Mouse (Mus musculus) lung, postnatal 0 days (tissue): ENCODE data around the gene Zbtb17. TPM values are rescaled to one million over a fixed set of nuclear protein-coding genes. Genes with fewer than 3 reads are reported as not detected.

ENCODE experiments used
- ATAC-seq: fragments of 200-750 bp; cut with Nextera tagmentation; 2 replicates; pipeline ENCODE4 v1.8.0; 2017; ENCODE audit warnings: moderate library complexity
- DNase-seq: peaks from one replicate; pipeline ENCODE4 v3.0.0-alpha.2; 2016; ENCODE audit warnings: low spot score
- H3K27ac ChIP-seq: fragments of 300-500 bp; sonication (generic); 2 replicates; pipeline ENCODE4 v1.5.1; 2014; ENCODE audit warnings: antibody characterized with exemption, mild to moderate bottlenecking, low read length, mixed read lengths
- H3K27me3 ChIP-seq: fragments of 300-500 bp; sonication (generic); replicated peaks from 2 replicates; pipeline ENCODE4 v1.6.1; 2014; ENCODE audit warnings: low read length, mixed read lengths; ENCODE audit not compliant: insufficient read depth
- H3K36me3 ChIP-seq: fragments of 300-500 bp; sonication (generic); 2 replicates; pipeline ENCODE4 v1.6.1; 2014; ENCODE audit warnings: low read length, mixed read lengths; ENCODE audit not compliant: insufficient read depth
- H3K4me1 ChIP-seq: fragments of 300-500 bp; sonication (generic); 2 replicates; pipeline ENCODE4 v1.6.1; 2014; ENCODE audit warnings: antibody characterized with exemption, low read depth, low read length, mixed read lengths; ENCODE audit not compliant: insufficient read depth
- H3K4me2 ChIP-seq: fragments of 300-500 bp; sonication (generic); replicated peaks from 2 replicates; pipeline ENCODE4 v1.6.1; 2014; ENCODE audit warnings: low read depth, mild to moderate bottlenecking, low read length, moderate library complexity, mixed read lengths
- H3K4me3 ChIP-seq: fragments of 300-500 bp; sonication (generic); 2 replicates; pipeline ENCODE4 v1.5.1; 2014; ENCODE audit warnings: low read depth, low read length
- H3K9ac ChIP-seq: fragments of 300-500 bp; sonication (generic); replicated peaks from 2 replicates; pipeline ENCODE4 v1.6.1; 2014; ENCODE audit warnings: low read depth, mild to moderate bottlenecking
- H3K9me3 ChIP-seq: fragments of 300-500 bp; sonication (generic); 2 replicates; pipeline ENCODE4 v1.6.1; 2016; ENCODE audit warnings: low read length, mixed read lengths
- CTCF ChIP-seq: IDR thresholded peaks from 2 replicates; pipeline ENCODE4 v1.5.1; 2016; ENCODE audit warnings: antibody characterized with exemption, mild to moderate bottlenecking
- EP300 ChIP-seq: IDR thresholded peaks from 2 replicates; pipeline ENCODE4 v1.6.1; 2016; ENCODE audit warnings: antibody characterized with exemption, mild to moderate bottlenecking, control low read depth
- WGBS: fragments of 180-500 bp; shearing (Covaris S2); extraction: QIAGEN DNeasy Blood & Tissue Kit; methylation state at CpG from one replicate; pipeline ENCODE4 v1.1.7; 2014; 5-methylcytosine and 5-hydroxymethylcytosine counted together
- polyA plus RNA-seq: library from polyadenylated mRNA; unstranded; fragments of >200 nt; fragmentation: Nextera tagmentation; extraction: Ambion mirVana; gene quantifications from 2 replicates; pipeline ENCODE4 v1.2.1, GENCODE M21; 2015

Zbtb17 gene
- polyA plus RNA-seq, 1 experiment from 2014 or later: 14.1 TPM

DNA sequence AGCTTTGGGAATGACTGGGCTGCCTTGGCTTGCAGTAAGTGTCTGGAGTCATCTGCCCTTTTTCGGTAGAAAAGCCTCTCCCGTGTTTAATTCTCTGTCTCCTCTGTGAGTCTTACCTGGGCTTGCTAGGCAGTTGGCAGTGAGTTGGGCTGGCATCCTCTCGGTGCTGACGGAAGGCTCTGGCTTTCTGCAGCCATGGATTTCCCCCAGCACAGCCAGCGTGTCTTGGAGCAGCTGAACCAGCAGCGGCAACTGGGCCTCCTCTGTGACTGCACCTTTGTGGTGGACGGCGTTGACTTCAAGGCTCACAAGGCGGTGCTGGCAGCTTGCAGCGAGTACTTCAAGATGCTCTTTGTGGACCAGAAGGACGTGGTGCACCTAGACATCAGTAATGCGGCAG, 17.1 kb downstream of the Zbtb17 start:
- 91% methylated on average over 12 of the region's 12 CpGs for WGBS
- Histone ChIP-seq H3K4me3 (no peak overlapping the region), H3K27ac (no peak overlapping the region), H3K9ac (no peak overlapping the region), H3K4me2 (no peak overlapping the region), H3K27me3 (no peaks in the 10 kb centered on the region), H3K9me3 (no peaks in the 10 kb centered on the region), H3K36me3 (peaks cover 19% of the 10 kb centered on the region), H3K4me1 (no peaks in the 10 kb centered on the region)
- no peak for DNase-seq
- TF ChIP-seq EP300 (no peak), CTCF (no peak)
- no peak for ATAC-seq

DNA sequence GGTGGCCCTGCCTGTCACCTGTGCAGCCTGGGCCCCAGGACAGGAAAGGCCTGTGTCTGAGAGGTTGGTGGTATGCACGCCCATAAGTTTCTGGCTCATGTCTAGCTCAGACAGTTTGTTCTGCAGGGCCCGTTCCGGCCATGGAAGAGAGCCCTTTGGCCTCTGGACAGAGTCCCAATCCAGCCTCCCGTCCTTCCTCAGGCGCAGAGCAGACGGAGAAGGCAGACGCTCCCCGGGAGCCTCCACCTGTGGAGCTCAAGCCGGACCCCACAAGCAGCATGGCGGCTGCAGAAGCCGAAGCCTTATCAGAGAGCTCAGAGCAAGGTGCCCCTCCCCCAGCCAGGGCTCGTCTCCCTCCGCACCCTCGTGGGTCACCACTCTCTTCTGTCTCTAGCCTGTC, 19.0 kb downstream of the Zbtb17 start:
- H3K4me3 ChIP-seq: no peak overlapping the region
- no peaks in the 10 kb centered on the region for H3K9me3 ChIP-seq
- ATAC-seq (no peak), DNase-seq (no peak)
- no peaks in the 10 kb centered on the region for H3K4me1 ChIP-seq
- no peak overlapping the region for H3K9ac ChIP-seq
- TF ChIP-seq CTCF (no peak), EP300 (no peak)
- no peaks in the 10 kb centered on the region for H3K27me3 ChIP-seq
- WGBS: 69% methylated on average over 14 of the region's 14 CpGs
- H3K36me3 ChIP-seq: peaks cover 19% of the 10 kb centered on the region
- H3K4me2 ChIP-seq: no peak overlapping the region
- H3K27ac ChIP-seq: no peak overlapping the region

DNA sequence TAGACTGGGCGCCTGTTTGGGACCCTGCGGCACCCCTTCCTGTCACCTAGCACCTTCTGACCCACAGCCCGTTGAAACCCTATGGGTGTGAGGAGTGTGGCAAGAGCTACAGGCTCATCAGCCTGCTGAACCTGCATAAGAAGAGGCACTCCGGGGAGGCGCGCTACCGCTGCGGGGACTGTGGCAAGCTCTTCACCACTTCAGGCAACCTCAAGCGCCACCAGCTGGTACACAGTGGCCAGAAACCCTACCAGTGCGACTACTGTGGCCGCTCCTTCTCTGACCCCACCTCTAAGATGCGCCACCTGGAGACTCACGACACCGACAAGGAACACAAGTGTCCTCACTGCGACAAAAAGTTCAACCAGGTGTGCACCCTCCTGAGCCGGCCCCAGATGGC, 20.3 kb downstream of the Zbtb17 start:
- Histone ChIP-seq H3K27ac (no peak overlapping the region), H3K4me2 (no peak overlapping the region), H3K4me3 (no peak overlapping the region), H3K27me3 (no peaks in the 10 kb centered on the region), H3K9me3 (no peaks in the 10 kb centered on the region), H3K36me3 (peaks cover 24% of the 10 kb centered on the region), H3K4me1 (no peaks in the 10 kb centered on the region), H3K9ac (no peak overlapping the region)
- no peak for TF ChIP-seq EP300
- no peak for TF ChIP-seq CTCF
- WGBS: 70% methylated on average over 16 of the region's 16 CpGs
- ATAC-seq (no peak), DNase-seq (no peak)

DNA sequence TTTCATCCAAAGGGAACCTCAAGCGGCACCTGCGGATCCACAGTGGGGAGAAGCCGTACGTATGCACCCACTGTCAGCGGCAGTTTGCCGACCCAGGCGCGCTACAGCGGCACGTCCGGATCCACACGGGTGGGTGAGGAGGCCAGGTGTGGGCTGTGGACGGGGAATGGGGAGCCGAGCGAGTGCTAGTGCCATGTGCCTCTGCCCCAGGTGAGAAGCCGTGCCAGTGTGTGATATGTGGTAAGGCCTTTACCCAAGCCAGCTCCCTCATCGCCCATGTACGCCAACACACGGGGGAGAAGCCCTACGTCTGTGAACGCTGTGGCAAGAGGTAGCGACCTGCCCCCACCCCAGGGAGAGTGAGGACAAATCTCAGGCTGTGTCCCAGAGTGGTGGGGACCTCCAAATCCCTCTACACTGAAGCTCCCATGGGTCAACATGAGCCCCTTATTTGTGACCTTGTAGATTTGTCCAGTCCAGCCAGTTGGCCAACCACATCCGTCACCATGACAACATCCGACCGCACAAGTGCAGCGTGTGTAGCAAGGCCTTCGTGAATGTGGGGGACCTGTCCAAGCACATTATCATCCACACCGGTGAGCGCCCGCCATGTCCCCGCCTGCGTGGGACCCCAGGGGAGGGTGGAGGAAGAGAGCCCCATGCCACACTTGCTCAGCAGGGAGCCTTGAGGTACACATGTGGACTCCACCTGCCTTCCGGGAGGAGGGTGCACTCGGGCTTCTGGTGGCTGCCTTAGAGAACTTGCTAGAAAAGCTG, 21.2 kb downstream of the Zbtb17 start:
- Histone ChIP-seq H3K9ac (no peak overlapping the region), H3K27ac (no peak overlapping the region), H3K4me1 (no peaks in the 10 kb centered on the region), H3K4me2 (no peak overlapping the region), H3K27me3 (no peaks in the 10 kb centered on the region), H3K36me3 (peaks cover 29% of the 10 kb centered on the region), H3K4me3 (no peak overlapping the region), H3K9me3 (no peaks in the 10 kb centered on the region)
- DNase-seq (no peak), ATAC-seq (no peak)
- WGBS: 88% methylated on average over 34 of the region's 34 CpGs
- TF ChIP-seq CTCF: no peak
- no peak for TF ChIP-seq EP300

DNA sequence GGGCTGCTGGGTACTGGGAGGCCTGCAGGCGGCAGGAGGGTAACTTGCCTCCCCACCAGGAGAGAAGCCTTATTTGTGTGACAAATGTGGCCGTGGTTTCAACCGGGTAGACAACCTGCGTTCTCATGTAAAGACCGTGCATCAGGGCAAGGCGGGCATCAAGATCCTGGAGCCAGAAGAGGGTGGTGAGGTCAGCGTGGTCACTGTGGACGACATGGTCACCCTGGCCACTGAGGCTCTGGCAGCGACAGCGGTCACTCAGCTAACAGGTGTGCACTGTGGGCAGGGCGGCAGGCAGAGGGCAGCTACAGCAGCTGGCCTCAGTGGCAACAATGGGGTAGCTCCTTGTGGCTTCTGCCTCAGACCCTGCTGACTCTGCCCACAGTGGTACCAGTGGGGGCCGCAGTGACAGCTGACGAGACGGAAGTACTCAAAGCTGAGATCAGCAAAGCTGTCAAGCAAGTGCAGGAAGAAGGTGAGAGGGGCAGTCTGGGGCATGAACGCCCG, 21.9 kb downstream of the Zbtb17 start:
- ATAC-seq (no peak), DNase-seq (no peak)
- Histone ChIP-seq H3K9ac (no peak overlapping the region), H3K4me1 (no peaks in the 10 kb centered on the region), H3K4me2 (no peak overlapping the region), H3K27me3 (no peaks in the 10 kb centered on the region), H3K27ac (no peak overlapping the region), H3K4me3 (no peak overlapping the region), H3K9me3 (no peaks in the 10 kb centered on the region), H3K36me3 (peaks cover 29% of the 10 kb centered on the region)
- TF ChIP-seq CTCF: no peak
- TF ChIP-seq EP300: no peak
- WGBS: 88% methylated on average over 16 of the region's 16 CpGs

DNA sequence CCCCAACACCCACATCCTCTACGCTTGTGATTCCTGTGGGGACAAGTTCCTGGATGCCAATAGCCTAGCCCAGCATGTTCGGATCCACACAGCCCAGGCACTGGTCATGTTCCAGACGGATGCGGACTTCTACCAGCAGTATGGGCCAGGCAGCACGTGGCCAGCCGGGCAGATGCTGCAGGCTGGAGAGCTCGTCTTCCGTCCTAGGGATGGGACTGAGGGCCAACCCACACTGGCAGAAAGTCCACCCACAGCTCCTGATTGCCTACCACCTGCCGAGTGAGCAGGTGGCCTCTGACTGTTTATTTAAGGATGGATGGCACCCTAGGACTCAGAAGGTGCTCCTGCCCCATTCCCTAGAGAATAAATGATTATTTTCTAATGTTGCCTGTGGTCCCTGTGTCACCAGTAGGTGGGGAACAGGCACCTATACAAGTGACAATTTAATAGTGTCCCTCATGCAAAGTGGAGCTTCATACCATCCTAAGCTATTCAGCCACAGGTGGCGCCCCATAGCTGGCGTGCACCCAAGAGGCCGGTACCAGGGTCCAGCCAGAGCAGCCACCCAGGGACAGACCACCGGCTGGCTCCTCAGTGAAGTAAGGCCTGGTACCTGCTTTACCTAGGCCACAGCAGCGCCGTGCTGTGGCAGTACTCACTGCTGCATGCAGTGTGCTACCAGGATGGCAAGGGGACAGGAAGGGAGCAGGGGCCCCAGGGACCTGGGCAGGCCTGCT, 22.6 kb downstream of the Zbtb17 start:
- H3K9ac ChIP-seq: no peak overlapping the region

More for the DNA sequence above, 22.6 kb downstream of the Zbtb17 start:
- Histone ChIP-seq H3K27ac (no peak overlapping the region), H3K4me1 (no peaks in the 10 kb centered on the region), H3K4me3 (no peak overlapping the region), H3K27me3 (no peaks in the 10 kb centered on the region), H3K9me3 (no peaks in the 10 kb centered on the region), H3K4me2 (no peak overlapping the region), H3K36me3 (peaks cover 31% of the 10 kb centered on the region)
- TF ChIP-seq CTCF (peak; percentile 35), EP300 (no peak)
- WGBS: 77% methylated on average over 15 of the region's 15 CpGs
- DNase-seq (no peak), ATAC-seq (no peak)
